In the genomic region with DNA sequence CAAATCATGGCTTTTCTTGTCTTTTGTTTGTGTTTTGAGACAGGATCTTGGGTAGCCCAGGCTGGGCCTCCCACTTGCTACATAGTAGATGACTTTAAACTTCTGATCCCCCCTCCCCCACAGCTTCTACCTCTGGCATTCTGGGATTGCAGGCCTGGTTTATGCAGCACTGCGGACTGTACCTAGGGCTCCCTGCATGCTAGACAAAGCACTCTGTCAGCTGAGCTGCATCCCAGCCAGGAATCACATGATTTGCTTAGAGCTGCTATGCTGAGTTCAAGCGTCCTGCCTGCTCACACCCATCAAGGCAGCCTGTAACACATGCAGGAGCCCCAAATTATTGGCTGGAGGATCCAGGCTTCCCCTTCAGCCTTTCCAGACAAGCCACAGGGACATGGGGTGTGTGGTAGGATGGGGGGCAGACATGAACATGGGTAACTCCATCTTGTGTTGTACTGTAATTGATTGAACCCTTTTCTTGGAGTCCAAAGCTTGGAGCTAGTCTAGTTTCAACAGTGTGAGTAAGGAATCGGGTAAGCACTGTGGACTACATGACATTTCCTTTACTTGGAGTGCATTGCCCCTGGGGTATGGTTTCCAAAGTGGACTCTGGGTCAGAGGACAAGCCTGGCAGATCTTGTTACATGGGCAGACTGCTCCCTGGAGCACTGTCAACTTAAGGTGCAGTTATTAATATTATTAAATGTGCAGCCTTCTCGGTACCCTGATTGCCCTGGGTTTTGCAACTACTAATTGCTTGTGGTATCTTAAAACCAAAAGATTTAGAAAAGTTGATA, we compare ENCODE assay signal across 10 mouse cellular contexts. TPM values are rescaled to one million over a fixed set of nuclear protein-coding genes. Genes with fewer than 3 reads are reported as not detected.
DNase-seq lines count a peak whose midpoint lies in the region; ATAC-seq and TF ChIP-seq lines count a peak whose summit lies in the region.
"Had no signal": no experiment of that assay in that cellular context is flagged by ENCODE, and none has a peak within 500 bp of the region (broad histone marks: within the 10 kb centered on the region; RNA-seq: fewer than 3 reads in every experiment).

No protein-coding gene starts in this region.

- TF ChIP-seq CTCF in heart, adult 2 months (IDR thresholded peaks at IDR 0.05), result no peak

- intact Hi-C loops in heart, adult 2 months (cut with DNase I), result no loop called here

- H3K27me3 ChIP-seq in heart, adult 2 months (ENCODE audit: control insufficient read depth, insufficient read depth, low read length), result no peaks in the 10 kb centered on the region
- H3K27me3 ChIP-seq in kidney, embryonic 15.5 days, result no peaks in the 10 kb centered on the region

- H3K79me2 ChIP-seq in heart, adult 2 months (replicated peaks; ENCODE audit: control insufficient read depth, insufficient read depth, low read length), result peaks cover 3% of the 10 kb centered on the region; the same call in 1 of the 2 replicates

- H3K27ac ChIP-seq in heart, adult 2 months, result no peak overlapping the region
- H3K27ac ChIP-seq in kidney, embryonic 15.5 days, result 0 out of 2 replicates have a peak overlapping the region, but pooled peaks have one; percentile 33

- peaks cover 14% of the 10 kb centered on the region for H3K4me1 ChIP-seq in heart, adult 2 months (ENCODE audit: control insufficient read depth, insufficient read depth, low read length)
- H3K4me1 ChIP-seq in kidney, embryonic 15.5 days, result peaks cover 74% of the 10 kb centered on the region

- no peak for TF ChIP-seq POLR2A in heart, adult 2 months (IDR thresholded peaks at IDR 0.05; ENCODE audit: insufficient read depth, low read depth, low read length)

- no peak overlapping the region for H3K4me2 ChIP-seq in kidney, embryonic 15.5 days

- ATAC-seq in kidney, embryonic 15.5 days (replicated peaks; ENCODE audit: low FRiP score), result 0 out of 2 replicates have a peak, but pooled peaks have one; percentile 52

- H3K36me3 ChIP-seq in heart, adult 2 months (ENCODE audit: control insufficient read depth, insufficient read depth, low read length), result no peaks in the 10 kb centered on the region; the same call in 1 of the 2 replicates
- peaks cover 4% of the 10 kb centered on the region; the same call in 1 of the 2 replicates for H3K36me3 ChIP-seq in kidney, embryonic 15.5 days

- DNase-seq in heart, adult 11 months, result peak; percentile 92
- no peak for DNase-seq in heart, adult 2 months
- no peak for DNase-seq in kidney, adult 11 months
- peak; percentile 26 for DNase-seq in NIH3T3 (ENCODE audit: low read depth)
- DNase-seq in gastrocnemius, postnatal 25 days, result peak; percentile 37
- DNase-seq in frontal cortex, adult 2 months (ENCODE audit: extremely low spot score in 1 of 2, low spot score in 1 of 2), result no peak
- DNase-seq in MN1 (ENCODE audit: low spot score), result no peak
- DNase-seq: adrenal gland, postnatal 14 days; thymus, adult 2 months had no signal

- WGBS in heart, adult 2 months, result 59% methylated on average over 4 of the region's 4 CpGs
- 28% methylated on average over 4 of the region's 4 CpGs for WGBS in kidney, embryonic 15.5 days

- H3K9me3 ChIP-seq in kidney, embryonic 15.5 days (replicated peaks), result no peaks in the 10 kb centered on the region

- no peak overlapping the region for H3K9ac ChIP-seq in heart, adult 2 months (ENCODE audit: low read depth, low read length)
- H3K9ac ChIP-seq in kidney, embryonic 15.5 days, result no peak overlapping the region

- no peak overlapping the region for H3K4me3 ChIP-seq in heart, adult 2 months
- H3K4me3 ChIP-seq in kidney, embryonic 15.5 days (replicated peaks), result no peak overlapping the region

- no peak for TF ChIP-seq EP300 in heart, adult 2 months (IDR thresholded peaks at IDR 0.05; ENCODE audit: insufficient read depth, low read depth, low read length)

RNA-seq across cellular contexts. Expression of a gene that starts 17.0 kb away (rescaled TPM):
- 10 to 100 TPM; 29.3 to 30.1 TPM for total RNA-seq in heart, adult 2 months (2021)
- polyA plus RNA-seq in heart, adult 2 months (2012; rRNA removed), result 11.9 and 13.5 TPM in 2 replicates
- polyA plus RNA-seq in kidney, embryonic 15.5 days (2015; fragmentation: Nextera tagmentation; extraction: Ambion mirVana), result 17.1 and 17.3 TPM in 2 replicates
- total RNA-seq in gastrocnemius, postnatal 25 days (2021), result 10 to 100 TPM; 10.7 to 13.9 TPM
- 6.4 and 6.8 TPM in 2 replicates for polyA plus RNA-seq in frontal cortex, adult 2 months (2012; rRNA removed)

RNA-seq across cellular contexts. Expression of a gene that starts 57.2 kb away (rescaled TPM):
- total RNA-seq in heart, adult 2 months (2021), result 1 to 10 TPM; 5.4 to 5.5 TPM
- 2.0 and 2.9 TPM in 2 replicates for polyA plus RNA-seq in heart, adult 2 months (2012; rRNA removed)
- polyA plus RNA-seq in kidney, embryonic 15.5 days (2015; fragmentation: Nextera tagmentation; extraction: Ambion mirVana), result 80.6 and 92.5 TPM in 2 replicates
- 1 to 10 TPM; 1.0 to 1.1 TPM for total RNA-seq in gastrocnemius, postnatal 25 days (2021)
- 0.23 and 0.24 TPM in 2 replicates for polyA plus RNA-seq in frontal cortex, adult 2 months (2012; rRNA removed)

Comparison
In these comparisons a context has a peak if more than half of its experiments do, and no peak if none do; other contexts are left out.
1. DNase-seq: peak in heart, adult 11 months (single experiment), NIH3T3 (single experiment) and gastrocnemius, postnatal 25 days (single experiment); none in heart, adult 2 months (0 of 2), kidney, adult 11 months (single experiment), frontal cortex, adult 2 months (0 of 2) and MN1 (single experiment).
2. RNA of a gene that starts 57.2 kb away (polyA plus RNA-seq): 80.6 to 92.5 TPM in kidney, embryonic 15.5 days; 2.0 to 2.9 TPM in heart, adult 2 months and 0.23 to 0.24 TPM in frontal cortex, adult 2 months; every median in the first group is over 10 times any median in the second.